Mouse (Mus musculus) megakaryocyte, embryonic 14.5 days (primary cell): ENCODE measurements around the gene Fut4.

Experiments used
- FLI1 ChIP-seq: IDR thresholded peaks from 2 replicates; pipeline ENCODE4 v1.6.1; 2012; ENCODE audit warnings: low read length, inconsistent platforms, mixed read lengths
- GATA1 ChIP-seq: IDR thresholded peaks from 3 replicates; pipeline ENCODE4 v1.6.1; 2012; ENCODE audit warnings: mixed read lengths, low read length, inconsistent platforms, borderline replicate concordance

- no peak for TF ChIP-seq GATA1
- no peak for TF ChIP-seq FLI1
These were observed 21.2 kb downstream of the Fut4 start for GRCm38 (mm10) chr9:14730941-14731541.
